Mouse (Mus musculus) limb, embryonic 12.5 days (tissue): ENCODE measurements at regions not wholly inside any gene's neighbourhood (a gene's known extent, or its start where the extent isn't known, plus 50 kb on each side); places are given as distances from the start of the nearest gene placed in this dataset.
"Not testable (repeated sequence)": the region's sequence is repeated elsewhere in the genome, so short reads cannot be mapped to it uniquely, and the experiment has no call there.

Experiments used
- ATAC-seq: fragments of 200-750 bp; cut with Nextera tagmentation; 2 replicates; pipeline ENCODE4 v1.8.0; 2017; ENCODE audit warnings: low read depth, moderate TSS enrichment; ENCODE audit not compliant: insufficient number of reproducible peaks, insufficient read depth, low FRiP score, low TSS enrichment
- H3K27ac ChIP-seq: fragments of 300-500 bp; sonication (generic); 2 replicates; pipeline ENCODE4 v1.5.1; 2016; ENCODE audit warnings: mild to moderate bottlenecking, moderate library complexity
- H3K27me3 ChIP-seq: fragments of 300-500 bp; sonication (generic); 2 replicates; pipeline ENCODE4 v1.6.1; 2016; ENCODE audit warnings: mild to moderate bottlenecking, moderate library complexity
- H3K36me3 ChIP-seq: fragments of 300-500 bp; sonication (generic); 2 replicates; pipeline ENCODE4 v1.6.1; 2016; ENCODE audit warnings: mild to moderate bottlenecking, moderate library complexity
- H3K4me1 ChIP-seq: fragments of 300-500 bp; sonication (generic); replicated peaks from 2 replicates; pipeline ENCODE4 v1.6.1; 2016
- H3K4me2 ChIP-seq: fragments of 300-500 bp; sonication (generic); 2 replicates; pipeline ENCODE4 v1.6.1; 2016; ENCODE audit warnings: mild to moderate bottlenecking, moderate library complexity
- H3K4me3 ChIP-seq: fragments of 300-500 bp; sonication (generic); replicated peaks from 2 replicates; pipeline ENCODE4 v1.5.1; 2016; ENCODE audit warnings: mild to moderate bottlenecking
- H3K9ac ChIP-seq: fragments of 300-500 bp; sonication (generic); replicated peaks from 2 replicates; pipeline ENCODE4 v1.6.1; 2016; ENCODE audit warnings: mild to moderate bottlenecking, moderate library complexity
- H3K9me3 ChIP-seq: fragments of 300-500 bp; sonication (generic); 2 replicates; pipeline ENCODE4 v1.6.1; 2016; ENCODE audit warnings: mild to moderate bottlenecking, moderate library complexity
- WGBS: fragments of 180-500 bp; shearing (Covaris S2); methylation state at CpG from one replicate; pipeline ENCODE4 v1.1.7; 2016; 5-methylcytosine and 5-hydroxymethylcytosine counted together

- no peak for ATAC-seq
- Histone ChIP-seq H3K27ac (no peak overlapping the region), H3K9ac (no peak overlapping the region), H3K27me3 (no peaks in the 10 kb centered on the region), H3K36me3 (no peaks in the 10 kb centered on the region), H3K9me3 (no peaks in the 10 kb centered on the region), H3K4me2 (no peak overlapping the region), H3K4me1 (no peaks in the 10 kb centered on the region), H3K4me3 (no peak overlapping the region)
- WGBS: 88% methylated on average over 9 of the region's 9 CpGs
These were observed 481.2 kb upstream of the Brinp1 start for GRCm38 (mm10) chr4:69435390-69435789.

- H3K4me2 ChIP-seq, H3K4me1 ChIP-seq, H3K36me3 ChIP-seq, H3K27ac ChIP-seq, H3K4me3 ChIP-seq, H3K27me3 ChIP-seq, H3K9ac ChIP-seq, ATAC-seq, H3K9me3 ChIP-seq: not testable (repeated sequence)
- WGBS: 94% methylated on average over 23 of the region's 23 CpGs
These were observed 456.2 kb upstream of the Brinp1 start for GRCm38 (mm10) chr4:69410411-69410810.

GRCm38 (mm10) chr4:69395451-69395850 lies 441.3 kb upstream of the Brinp1 start:
- ATAC-seq: no peak
- no peak overlapping the region for H3K4me3 ChIP-seq
- H3K36me3 ChIP-seq: no peaks in the 10 kb centered on the region
- no peak overlapping the region for H3K27ac ChIP-seq
- no peaks in the 10 kb centered on the region for H3K4me1 ChIP-seq
- no peak overlapping the region for H3K4me2 ChIP-seq
- WGBS: 66% methylated on average over 3 of the region's 3 CpGs
- no peaks in the 10 kb centered on the region for H3K27me3 ChIP-seq
- H3K9me3 ChIP-seq: no peaks in the 10 kb centered on the region
- H3K9ac ChIP-seq: no peak overlapping the region

GRCm38 (mm10) chr4:69383318-69383717 lies 429.1 kb upstream of the Brinp1 start:
- Histone ChIP-seq H3K9me3 (no peaks in the 10 kb centered on the region), H3K27ac (no peak overlapping the region), H3K4me2 (no peak overlapping the region), H3K9ac (no peak overlapping the region), H3K4me1 (no peaks in the 10 kb centered on the region), H3K4me3 (no peak overlapping the region), H3K27me3 (no peaks in the 10 kb centered on the region), H3K36me3 (no peaks in the 10 kb centered on the region)
- no peak for ATAC-seq

- WGBS: 91% methylated on average over 5 of the region's 5 CpGs
These were observed 392.8 kb upstream of the Brinp1 start for GRCm38 (mm10) chr4:69346979-69347465.

GRCm38 (mm10) chr4:69327606-69328005 lies 373.4 kb upstream of the Brinp1 start:
- Histone ChIP-seq H3K27ac (no peak overlapping the region), H3K4me3 (no peak overlapping the region), H3K4me1 (no peaks in the 10 kb centered on the region), H3K9ac (no peak overlapping the region), H3K36me3 (no peaks in the 10 kb centered on the region), H3K27me3 (no peaks in the 10 kb centered on the region), H3K9me3 (no peaks in the 10 kb centered on the region), H3K4me2 (no peak overlapping the region)
- no peak for ATAC-seq
- WGBS: 35% methylated on average over 3 of the region's 3 CpGs

More at GRCm38 (mm10) chr4:69346979-69347465, 392.8 kb upstream of the Brinp1 start:
- ATAC-seq: no peak
- Histone ChIP-seq H3K27ac (no peak overlapping the region), H3K9ac (no peak overlapping the region), H3K4me1 (no peaks in the 10 kb centered on the region), H3K36me3 (no peaks in the 10 kb centered on the region), H3K4me2 (no peak overlapping the region), H3K4me3 (no peak overlapping the region), H3K9me3 (no peaks in the 10 kb centered on the region), H3K27me3 (no peaks in the 10 kb centered on the region)
